Mouse (Mus musculus): ENCODE measurements around the gene 2210408I21Rik.

2210408I21Rik gene

DNA sequence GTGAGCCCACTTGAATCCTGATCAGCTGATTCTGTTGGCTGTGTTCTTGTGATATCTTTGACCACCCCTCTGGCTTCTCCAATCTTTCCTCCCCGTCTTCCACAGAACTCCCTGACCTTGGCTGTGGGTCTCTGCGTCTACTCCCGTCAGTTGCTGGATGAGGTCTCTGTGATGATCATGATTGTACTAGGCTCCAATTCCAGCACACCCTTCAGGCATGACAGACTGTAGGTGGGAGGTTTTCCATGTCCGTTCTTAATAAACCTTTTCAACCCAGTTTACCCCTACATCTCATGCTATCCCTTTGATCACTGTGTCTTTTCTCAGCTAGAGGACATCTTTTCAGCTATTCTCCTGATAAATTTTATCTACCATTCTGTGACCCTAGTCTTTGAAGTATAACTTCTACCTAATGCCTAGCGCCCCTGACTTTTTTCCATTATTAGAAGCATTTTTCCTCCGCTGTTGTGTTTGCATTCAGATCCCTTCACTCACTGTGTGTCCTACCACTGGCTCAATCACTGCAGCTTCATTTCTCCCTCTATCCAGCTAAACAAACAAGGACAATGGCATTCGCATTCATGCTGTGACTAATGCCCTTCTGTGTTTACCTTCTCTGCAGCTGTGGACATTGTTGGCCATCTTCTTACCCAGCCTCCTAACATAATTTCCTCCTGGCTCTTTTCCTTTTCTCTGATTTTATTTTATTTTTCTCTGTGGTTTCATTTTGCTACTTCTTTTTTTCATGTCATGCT, 143.5 kb downstream of the 2210408I21Rik start:
- no peak for DNase-seq

DNA sequence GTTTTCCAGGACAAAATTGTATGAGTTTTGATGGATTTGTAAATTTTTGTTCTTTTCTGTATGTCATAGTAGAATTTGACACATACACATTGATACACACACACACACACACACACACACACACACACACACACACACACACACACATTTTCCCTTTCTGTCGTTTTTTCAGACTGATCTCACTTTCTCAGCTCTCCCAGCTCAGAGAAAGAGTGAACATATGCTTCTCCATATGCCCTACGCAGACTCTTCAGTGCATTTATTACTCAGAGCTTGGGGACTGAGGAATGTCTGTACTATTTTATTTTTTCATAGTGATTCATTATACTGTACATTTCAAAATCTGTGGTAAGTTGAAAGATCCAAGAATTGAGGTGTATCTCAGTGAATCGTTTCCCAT, 160.2 kb downstream of the 2210408I21Rik start:
- no peak for DNase-seq

DNA sequence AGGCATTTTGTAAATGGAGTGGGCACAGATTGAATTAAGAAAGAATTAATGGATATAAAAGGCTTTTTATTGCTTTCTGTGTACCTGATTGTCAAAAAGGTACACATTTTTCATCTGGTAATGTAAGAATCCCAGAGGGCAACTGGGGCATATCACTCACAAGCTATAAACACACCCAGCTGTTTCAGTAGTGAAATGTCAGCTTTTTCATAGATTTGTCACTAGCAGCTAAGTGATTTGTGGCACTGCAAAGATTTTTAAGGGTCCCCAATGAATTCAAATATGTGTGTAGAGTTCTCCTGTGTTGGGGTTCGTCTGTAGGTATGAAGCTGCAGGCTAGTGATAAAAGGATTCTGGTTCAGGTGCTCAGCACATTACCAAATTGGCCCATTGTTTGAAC, 188.8 kb downstream of the 2210408I21Rik start:
- no peak for DNase-seq

DNA sequence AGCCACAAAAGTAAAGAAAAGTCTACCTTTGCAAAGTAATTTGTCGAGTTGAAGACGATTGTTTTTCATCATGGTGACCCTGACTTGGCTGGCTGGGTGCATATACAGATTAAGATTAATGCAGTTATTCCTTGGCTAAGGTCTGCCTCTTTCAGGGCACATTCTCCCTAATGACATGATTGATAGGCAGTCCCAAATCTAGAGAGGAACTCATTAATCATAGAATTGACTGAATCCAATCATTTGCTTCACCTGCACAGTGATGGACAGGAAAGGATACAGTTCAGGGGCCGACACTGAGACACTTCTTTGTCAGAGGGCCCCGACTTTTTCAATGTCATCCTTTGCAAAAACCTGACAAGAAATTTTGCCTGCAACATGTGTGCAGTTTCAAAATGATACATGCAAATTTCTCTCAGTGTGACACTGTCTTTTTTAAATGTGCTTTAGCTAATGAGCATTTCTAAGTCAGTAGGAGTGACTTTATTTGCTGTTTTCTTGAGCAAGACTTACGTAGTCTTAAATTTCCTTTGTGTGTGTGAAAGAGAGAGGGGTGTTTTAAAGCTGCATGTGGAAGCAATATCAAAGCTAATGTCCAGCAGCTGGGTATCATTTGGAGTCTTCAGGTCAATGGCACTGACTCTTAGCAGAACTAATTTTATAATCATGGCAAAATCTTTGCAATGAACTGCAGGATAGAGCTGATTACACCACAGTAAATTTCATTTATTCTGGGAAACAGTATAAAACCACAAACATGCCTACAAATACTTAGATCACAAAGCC, 191.0 kb downstream of the 2210408I21Rik start:
- no peak for DNase-seq

- DNase-seq = no peak
Measured at GRCm38 (mm10) chr13:77342097-77342496, 206.8 kb downstream of the 2210408I21Rik start.

DNA sequence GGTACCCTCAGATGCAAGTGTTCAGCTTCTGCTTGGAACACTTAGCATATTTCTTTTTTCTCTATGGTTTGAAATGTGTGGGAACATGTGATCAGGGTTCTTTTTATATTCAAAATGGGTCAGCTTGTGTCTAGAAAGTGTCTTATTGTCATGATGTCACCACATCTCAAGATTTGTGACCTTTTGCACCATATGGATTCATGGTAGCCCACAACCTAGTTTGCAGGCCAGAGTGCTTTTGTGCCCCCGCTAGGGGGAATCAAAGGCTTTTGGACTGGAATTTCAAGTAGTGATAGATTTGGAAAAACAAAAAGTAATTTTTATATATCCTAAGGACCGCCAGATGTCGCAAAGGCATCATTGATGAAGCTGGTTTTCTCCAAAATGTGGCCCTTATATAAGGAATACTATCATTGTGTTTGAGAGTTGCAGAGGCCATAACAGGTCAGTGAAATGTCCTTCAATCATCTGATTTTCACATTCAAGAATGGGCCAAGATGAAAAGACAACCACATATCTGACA, 250.2 kb downstream of the 2210408I21Rik start:
- DNase-seq = no peak

- no peak for DNase-seq
Measured at GRCm38 (mm10) chr13:77386001-77386400, 250.7 kb downstream of the 2210408I21Rik start.

GRCm38 (mm10) chr13:77388148-77388547, 252.8 kb downstream of the 2210408I21Rik start:
- no peak for DNase-seq

GRCm38 (mm10) chr13:77389209-77389608, 253.9 kb downstream of the 2210408I21Rik start:
- no peak for DNase-seq

GRCm38 (mm10) chr13:77396374-77396773, 261.0 kb downstream of the 2210408I21Rik start:
- DNase-seq = no peak

DNA sequence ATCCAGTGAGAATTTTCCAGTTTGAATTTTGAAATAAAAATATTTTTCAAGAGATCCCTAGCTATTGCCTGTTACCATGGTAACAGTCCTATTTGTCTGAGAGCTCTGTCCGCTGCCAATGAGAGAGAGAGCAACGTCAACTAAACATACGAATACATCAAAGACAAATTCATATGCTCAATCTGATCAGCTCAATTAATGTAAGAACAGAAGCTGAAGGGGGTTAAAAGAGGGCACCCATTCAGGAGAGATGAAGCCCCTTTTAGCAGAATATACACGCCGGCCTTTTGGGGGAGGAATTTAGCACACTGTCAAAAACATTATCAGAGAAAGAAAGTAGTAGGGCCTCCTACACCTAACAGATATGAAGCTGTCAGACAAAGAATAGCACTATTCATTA, 261.6 kb downstream of the 2210408I21Rik start:
- no peak for DNase-seq

DNA sequence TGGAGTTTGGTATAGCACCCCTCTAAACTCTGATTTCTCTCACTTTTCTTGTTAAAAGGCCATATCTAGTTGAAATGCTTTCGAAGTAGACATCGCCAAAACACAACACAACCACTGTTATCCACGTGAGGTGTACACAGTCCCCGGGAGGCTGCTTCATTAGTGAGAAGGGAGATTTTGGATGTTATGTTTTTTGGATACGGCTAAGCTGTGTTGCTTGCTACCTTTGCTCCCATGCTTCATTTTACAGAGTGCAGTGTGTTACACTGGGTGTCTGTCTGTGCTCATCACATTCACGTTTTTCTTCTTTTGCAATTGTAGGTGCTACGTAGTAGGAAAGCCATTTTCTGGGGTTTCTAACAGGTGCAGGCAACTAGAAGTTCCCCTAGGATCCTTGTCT, 262.3 kb downstream of the 2210408I21Rik start:
- DNase-seq = no peak

DNA sequence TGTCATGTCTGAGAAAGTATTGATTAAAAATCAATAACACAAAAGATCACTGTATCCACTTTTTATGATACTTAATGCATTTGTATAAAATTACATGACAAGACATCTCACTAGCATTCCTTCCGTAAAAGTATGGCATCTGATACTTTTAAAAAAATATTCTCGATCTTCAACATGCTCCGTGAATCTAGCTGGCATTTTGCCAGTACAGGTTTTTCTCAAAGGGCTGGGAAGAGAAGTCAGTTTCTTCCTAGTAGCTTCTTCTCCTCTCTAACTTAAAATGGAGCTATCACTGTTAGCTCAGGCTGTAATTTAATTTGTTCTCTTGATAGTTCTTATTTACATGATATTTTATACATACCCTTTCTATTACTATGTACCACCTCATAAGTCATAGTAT, 263.1 kb downstream of the 2210408I21Rik start:
- no peak for DNase-seq

DNA sequence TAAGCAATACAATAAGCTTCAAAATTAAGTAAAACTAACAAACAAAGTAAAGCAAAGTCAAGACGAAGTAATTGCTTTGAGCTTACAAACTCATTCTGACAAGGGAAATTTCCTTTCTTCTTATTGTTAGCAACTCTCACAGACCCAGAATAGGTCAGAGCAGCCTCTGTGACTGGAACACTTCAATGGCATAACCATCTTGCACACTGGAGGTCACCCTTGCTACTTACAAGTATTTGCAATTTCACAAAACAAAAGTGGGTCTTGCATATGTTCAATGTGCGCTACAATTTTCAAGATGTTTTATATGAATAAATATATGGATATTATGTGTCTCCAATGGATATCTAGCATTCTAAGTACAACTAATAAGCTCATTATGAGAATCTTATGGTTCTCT, 265.4 kb downstream of the 2210408I21Rik start:
- no peak for DNase-seq

DNA sequence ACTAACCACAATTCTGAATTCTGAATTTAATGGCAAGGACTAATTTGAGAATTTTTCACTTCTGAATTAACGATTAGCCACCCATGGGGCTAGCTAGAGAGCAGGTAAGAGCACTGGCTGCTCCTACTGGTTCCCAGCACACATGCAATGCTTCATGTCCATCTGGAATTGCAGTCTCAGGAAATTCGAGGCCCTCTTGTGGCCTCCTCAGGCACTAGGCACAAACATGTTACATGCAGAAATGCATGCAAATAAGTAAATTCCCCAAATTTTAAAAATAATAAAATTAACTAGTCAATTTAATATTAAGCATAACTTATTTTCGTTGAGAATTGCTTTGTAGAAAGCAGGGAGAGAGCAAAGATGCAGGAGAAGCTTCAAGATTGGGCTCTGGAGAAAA, 273.2 kb downstream of the 2210408I21Rik start:
- DNase-seq = no peak

GRCm38 (mm10) chr13:77409804-77410203, 274.5 kb downstream of the 2210408I21Rik start:
- DNase-seq = no peak

DNA sequence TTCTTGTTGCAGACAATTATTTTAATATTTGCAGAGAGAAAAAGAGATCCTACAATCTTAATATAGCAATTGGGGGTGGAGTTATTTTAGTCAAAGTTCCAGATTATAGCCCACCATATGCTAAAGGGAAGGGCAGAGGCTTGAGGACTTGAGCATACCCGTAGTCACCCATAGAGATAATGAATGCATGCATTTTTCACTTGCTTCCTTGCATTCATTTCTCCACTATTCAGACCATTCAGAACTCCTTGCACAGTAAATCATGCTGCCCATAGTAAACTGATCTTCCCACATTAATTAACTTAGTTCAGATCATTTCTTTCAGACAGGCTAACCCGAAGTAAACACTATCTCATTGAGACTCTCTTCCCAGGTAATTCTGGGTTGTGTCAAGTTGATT, 277.5 kb downstream of the 2210408I21Rik start:
- DNase-seq = no peak

DNA sequence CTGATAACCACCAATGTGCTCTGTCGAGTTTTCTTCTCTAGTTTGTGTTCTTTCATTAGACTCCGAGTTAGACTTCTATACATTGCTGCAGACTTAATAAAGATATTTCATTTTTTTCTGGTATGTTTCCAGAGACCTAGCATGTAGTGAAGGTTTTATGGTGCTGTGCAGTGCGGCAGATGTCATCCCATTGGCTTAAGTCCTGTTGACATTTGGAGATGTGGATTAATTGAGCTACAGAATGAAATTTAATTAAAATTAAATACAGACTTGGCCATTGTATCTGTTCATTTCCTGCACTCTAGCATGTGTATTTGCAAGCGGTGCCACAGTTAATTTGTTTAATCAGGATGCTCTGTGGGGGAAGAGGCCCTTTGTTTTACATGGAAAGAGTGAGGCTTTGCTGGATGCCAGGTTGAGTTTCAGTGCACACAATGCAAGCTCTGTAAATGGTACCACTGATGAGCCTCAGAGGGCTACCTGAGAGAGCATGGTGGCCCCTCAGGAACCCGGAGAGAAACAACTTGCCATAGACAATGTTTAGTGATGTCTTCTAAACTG, 314.7 kb downstream of the 2210408I21Rik start:
- no peak for DNase-seq

DNA sequence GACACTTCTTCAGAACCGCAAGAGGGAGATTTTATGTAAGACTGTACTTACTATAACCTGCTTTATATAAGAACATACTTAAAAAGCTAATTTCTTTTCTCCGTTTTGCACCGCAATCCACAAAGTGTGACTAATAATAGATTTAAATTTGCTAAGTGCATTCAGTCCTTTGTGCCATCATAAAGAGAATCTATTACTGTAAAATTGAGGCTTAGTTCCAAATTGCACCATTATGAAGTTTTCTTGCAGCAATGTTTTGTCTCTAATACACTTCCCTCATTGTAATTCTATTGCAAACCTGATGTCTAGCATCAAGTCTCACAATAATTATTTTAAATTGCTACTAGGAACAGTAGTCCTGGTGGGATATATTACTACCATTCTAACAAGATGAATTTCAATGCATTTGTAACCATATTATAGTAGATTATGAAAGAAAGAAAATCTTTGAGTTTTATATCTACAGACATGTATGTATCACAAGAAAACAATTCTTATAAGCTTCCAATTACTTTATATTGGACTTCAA, 334.8 kb downstream of the 2210408I21Rik start:
- no peak for DNase-seq

- DNase-seq = no peak
Measured at GRCm38 (mm10) chr13:77476420-77476819, 341.1 kb downstream of the 2210408I21Rik start.

DNA sequence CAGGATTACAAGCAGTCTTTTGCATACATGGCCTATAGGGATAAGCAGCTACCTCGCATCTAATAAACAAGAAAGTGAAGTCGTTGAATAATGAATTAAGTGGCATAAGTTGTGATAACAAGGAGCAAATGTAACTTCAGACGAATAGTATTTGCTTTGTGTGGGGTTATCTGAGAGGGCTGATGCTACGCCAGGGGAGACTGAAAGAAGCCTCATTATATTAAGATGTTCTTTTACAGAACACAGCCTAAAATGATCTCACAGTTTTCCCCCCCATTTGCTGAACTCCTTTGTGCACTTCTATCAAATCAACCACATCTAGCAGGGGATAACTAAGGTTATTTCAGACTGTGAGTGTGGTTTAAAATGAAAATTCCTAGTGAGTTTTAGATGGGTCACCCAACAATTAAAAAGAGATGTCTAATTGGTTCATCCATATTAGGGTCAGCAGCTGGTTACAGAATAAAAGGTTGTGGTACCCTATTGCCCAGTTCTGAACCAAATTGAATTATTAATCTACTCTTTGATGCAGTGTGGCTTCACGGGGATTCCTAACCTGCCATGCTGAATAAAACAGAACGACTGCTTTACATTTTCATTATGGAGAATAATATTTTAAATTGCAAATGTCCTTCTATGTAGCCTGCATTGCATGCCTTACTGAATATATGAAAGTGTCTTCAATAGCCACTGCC, 343.2 kb downstream of the 2210408I21Rik start:
- no peak for DNase-seq

DNA sequence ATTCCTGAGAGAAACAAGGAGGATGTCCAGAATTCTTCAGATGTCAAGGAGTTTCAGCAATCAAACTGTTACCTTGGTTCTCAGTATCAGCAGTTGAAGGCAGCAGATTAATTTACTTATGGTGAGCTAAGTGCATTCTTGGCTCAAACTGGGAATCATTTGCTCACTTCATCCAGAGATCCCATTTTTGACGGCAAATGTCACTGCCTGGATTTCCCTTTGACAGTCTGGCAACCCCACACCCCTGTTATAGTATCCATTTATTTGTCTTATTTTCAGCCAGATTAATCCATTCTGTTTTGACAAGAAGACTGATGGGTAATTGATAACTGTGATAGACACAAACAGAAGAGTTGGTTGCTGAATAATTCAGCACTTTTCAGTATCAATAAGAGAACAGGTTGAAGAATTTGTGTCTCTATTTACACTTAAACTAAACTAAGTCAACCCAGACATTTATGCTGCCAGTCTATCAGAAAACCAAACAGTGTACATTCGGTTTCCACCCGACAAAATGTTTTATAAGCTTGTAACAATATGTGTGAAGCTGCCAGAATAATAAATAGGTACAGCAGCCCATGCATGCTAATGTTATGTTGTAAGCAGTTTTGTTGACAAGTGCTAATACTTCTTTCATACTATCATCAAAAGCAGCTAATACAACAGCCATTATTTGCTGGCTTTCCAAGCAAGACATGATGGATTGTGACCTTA, 354.8 kb downstream of the 2210408I21Rik start:
- no peak for DNase-seq
